Mouse (Mus musculus) liver, postnatal 0 days (tissue): ENCODE measurements at regions not wholly inside any gene's neighbourhood (a gene's known extent, or its start where the extent isn't known, plus 50 kb on each side); places are given as distances from the start of the nearest gene placed in this dataset.

Experiments
- ATAC-seq: fragments of 200-750 bp; cut with Nextera tagmentation; 2 replicates; pipeline ENCODE4 v1.8.0; 2017; ENCODE audit warnings: mild to moderate bottlenecking, moderate library complexity
- DNase-seq: peaks from one replicate; pipeline ENCODE4 v3.0.0-alpha.2; 2016
- H3K27ac ChIP-seq: fragments of 300-500 bp; sonication (generic); 2 replicates; pipeline ENCODE4 v1.5.1; 2014; ENCODE audit warnings: antibody characterized with exemption, moderate library complexity, mild to moderate bottlenecking, low read depth
- H3K27me3 ChIP-seq: fragments of 300-500 bp; sonication (generic); 2 replicates; pipeline ENCODE4 v1.6.1; 2014; ENCODE audit warnings: low read length, control low read depth, mixed read lengths; ENCODE audit not compliant: insufficient read depth
- H3K36me3 ChIP-seq: fragments of 300-500 bp; sonication (generic); replicated peaks from 2 replicates; pipeline ENCODE4 v1.6.1; 2014; ENCODE audit warnings: mild to moderate bottlenecking, control low read depth, low read length, moderate library complexity, mixed read lengths; ENCODE audit not compliant: insufficient read depth
- H3K4me1 ChIP-seq: fragments of 300-500 bp; sonication (generic); 2 replicates; pipeline ENCODE4 v1.6.1; 2014; ENCODE audit warnings: antibody characterized with exemption, mild to moderate bottlenecking, control low read depth; ENCODE audit not compliant: insufficient read depth
- H3K4me2 ChIP-seq: fragments of 300-500 bp; sonication (generic); 2 replicates; pipeline ENCODE4 v1.6.1; 2014; ENCODE audit warnings: low read depth, mild to moderate bottlenecking, low read length, moderate library complexity, mixed read lengths
- H3K4me3 ChIP-seq: fragments of 300-500 bp; sonication (generic); 2 replicates; pipeline ENCODE4 v1.5.1; 2014; ENCODE audit warnings: low read depth, low read length
- H3K9ac ChIP-seq: fragments of 300-500 bp; sonication (generic); replicated peaks from 2 replicates; pipeline ENCODE4 v1.6.1; 2014; ENCODE audit warnings: mild to moderate bottlenecking, moderate library complexity
- H3K9me3 ChIP-seq: fragments of 300-500 bp; sonication (generic); 2 replicates; pipeline ENCODE4 v1.6.1; 2016; ENCODE audit warnings: mild to moderate bottlenecking, control low read depth, low read length, mixed read lengths
- CTCF ChIP-seq: sonication (generic); IDR thresholded peaks from 2 replicates; pipeline ENCODE4 v1.5.1; 2016; ENCODE audit warnings: antibody characterized with exemption, low read depth
- EP300 ChIP-seq: IDR thresholded peaks from 2 replicates; pipeline ENCODE4 v1.6.1; 2016; ENCODE audit warnings: antibody characterized with exemption, low read depth, mild to moderate bottlenecking
- WGBS: fragments of 180-500 bp; shearing (Covaris S2); extraction: QIAGEN DNeasy Blood & Tissue Kit; methylation state at CpG from one replicate; pipeline ENCODE4 v1.1.7; 2014; ENCODE audit not compliant: insufficient replicate concordance; 5-methylcytosine and 5-hydroxymethylcytosine counted together

- no peaks in the 10 kb centered on the region for H3K27me3 ChIP-seq
- H3K4me2 ChIP-seq: no peak overlapping the region
- ATAC-seq (no peak), DNase-seq (no peak)
- WGBS: 58% methylated on average over 3 of the region's 3 CpGs
- no peaks in the 10 kb centered on the region for H3K4me1 ChIP-seq
- no peak overlapping the region for H3K9ac ChIP-seq
- no peaks in the 10 kb centered on the region for H3K9me3 ChIP-seq
- H3K27ac ChIP-seq: no peak overlapping the region
- H3K36me3 ChIP-seq: no peaks in the 10 kb centered on the region
- no peak overlapping the region for H3K4me3 ChIP-seq
- TF ChIP-seq CTCF (no peak), EP300 (no peak)
Observed at GRCm38 (mm10) chr15:88202736-88203135, 397.4 kb upstream of the Zdhhc25 start.

GRCm38 (mm10) chr15:88213356-88213755 is 386.7 kb upstream of the Zdhhc25 start:
- WGBS: 42% methylated on average over 3 of the region's 3 CpGs
- no peak for DNase-seq

GRCm38 (mm10) chr15:88214286-88214685 is 385.8 kb upstream of the Zdhhc25 start:
- Histone ChIP-seq H3K9me3 (no peaks in the 10 kb centered on the region), H3K36me3 (no peaks in the 10 kb centered on the region), H3K9ac (no peak overlapping the region), H3K27me3 (no peaks in the 10 kb centered on the region), H3K4me2 (no peak overlapping the region), H3K4me3 (no peak overlapping the region), H3K4me1 (no peaks in the 10 kb centered on the region), H3K27ac (no peak overlapping the region)
- TF ChIP-seq CTCF (no peak), EP300 (no peak)
- DNase-seq: no peak
- WGBS: 48% methylated on average over 4 of the region's 4 CpGs
- no peak for ATAC-seq

More at GRCm38 (mm10) chr15:88213356-88213755, 386.7 kb upstream of the Zdhhc25 start:
- TF ChIP-seq CTCF (no peak), EP300 (no peak)
- no peaks in the 10 kb centered on the region for H3K9me3 ChIP-seq
- no peak overlapping the region for H3K9ac ChIP-seq
- no peak overlapping the region for H3K27ac ChIP-seq
- no peaks in the 10 kb centered on the region for H3K27me3 ChIP-seq
- H3K4me3 ChIP-seq: no peak overlapping the region
- no peaks in the 10 kb centered on the region for H3K4me1 ChIP-seq
- H3K36me3 ChIP-seq: no peaks in the 10 kb centered on the region
- no peak overlapping the region for H3K4me2 ChIP-seq
- no peak for ATAC-seq

GRCm38 (mm10) chr15:88229456-88229855 is 370.6 kb upstream of the Zdhhc25 start:
- no peak for DNase-seq

GRCm38 (mm10) chr15:88244606-88245005 is 355.5 kb upstream of the Zdhhc25 start:
- 86% methylated on average over 13 of the region's 13 CpGs for WGBS
- no peak for TF ChIP-seq CTCF
- no peak for TF ChIP-seq EP300
- Histone ChIP-seq H3K36me3 (no peaks in the 10 kb centered on the region), H3K4me1 (no peaks in the 10 kb centered on the region), H3K9ac (no peak overlapping the region), H3K4me2 (no peak overlapping the region), H3K27me3 (no peaks in the 10 kb centered on the region), H3K27ac (no peak overlapping the region), H3K4me3 (no peak overlapping the region), H3K9me3 (no peaks in the 10 kb centered on the region)
- no peak for ATAC-seq
- no peak for DNase-seq

More at GRCm38 (mm10) chr15:88229456-88229855, 370.6 kb upstream of the Zdhhc25 start:
- no peaks in the 10 kb centered on the region for H3K4me1 ChIP-seq
- WGBS: 73% methylated on average over 4 of the region's 4 CpGs
- H3K9me3 ChIP-seq: peaks cover 3% of the 10 kb centered on the region; the same call in 1 of the 2 replicates
- TF ChIP-seq CTCF (no peak), EP300 (no peak)
- no peak overlapping the region for H3K4me3 ChIP-seq
- H3K36me3 ChIP-seq: no peaks in the 10 kb centered on the region
- H3K27me3 ChIP-seq: no peaks in the 10 kb centered on the region
- H3K27ac ChIP-seq: no peak overlapping the region
- H3K9ac ChIP-seq: no peak overlapping the region
- ATAC-seq: no peak
- no peak overlapping the region for H3K4me2 ChIP-seq

GRCm38 (mm10) chr15:88245496-88246246 is 354.4 kb upstream of the Zdhhc25 start:
- ATAC-seq (no peak), DNase-seq (no peak)
- Histone ChIP-seq H3K4me1 (no peaks in the 10 kb centered on the region), H3K4me3 (no peak overlapping the region), H3K9me3 (no peaks in the 10 kb centered on the region), H3K4me2 (no peak overlapping the region), H3K9ac (no peak overlapping the region), H3K27ac (no peak overlapping the region), H3K27me3 (no peaks in the 10 kb centered on the region), H3K36me3 (no peaks in the 10 kb centered on the region)
- WGBS: 57% methylated on average over 22 of the region's 22 CpGs
- no peak for TF ChIP-seq EP300
- TF ChIP-seq CTCF: no peak
